Mouse (Mus musculus): ENCODE measurements at regions not wholly inside any gene's neighbourhood (a gene's known extent, or its start where the extent isn't known, plus 50 kb on each side); places are given as distances from the start of the nearest gene placed in this dataset.

DNA sequence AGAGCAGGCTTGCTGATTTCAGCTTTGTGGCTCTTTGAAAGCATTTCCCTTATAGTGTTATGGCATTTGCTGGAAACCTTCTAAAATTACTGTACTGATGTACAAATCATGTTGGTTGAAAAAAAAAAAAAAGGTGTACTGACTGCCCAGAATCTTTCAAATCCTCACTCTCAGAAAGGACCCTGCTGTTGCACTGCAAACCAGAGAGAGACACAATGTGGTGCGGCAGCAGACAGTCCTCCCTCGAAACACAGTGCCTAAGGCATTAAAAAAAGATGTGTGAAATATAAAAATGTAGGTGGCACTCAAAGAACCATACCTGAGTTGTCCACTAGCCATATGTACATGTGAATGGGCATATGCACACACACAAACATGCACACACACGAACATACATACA lies 128.3 kb downstream of the Actr3 start:
- H3K4me3 ChIP-seq (ENCODE audit: low read depth, low read length) = no peak overlapping the region
- no peak overlapping the region for H3K4me2 ChIP-seq (ENCODE audit: low read depth, low read length)
- ATAC-seq (ENCODE audit: low read depth) = no peak
- WGBS (ENCODE audit: insufficient replicate concordance) = 63% methylated on average over 3 of the region's 3 CpGs
- H3K27ac ChIP-seq (ENCODE audit: low read length) = no peak overlapping the region
- no peaks in the 10 kb centered on the region for H3K4me1 ChIP-seq (ENCODE audit: control insufficient read depth, low read depth, low read length)
- no peaks in the 10 kb centered on the region for H3K9me3 ChIP-seq (replicated peaks; ENCODE audit: control insufficient read depth, low read length)
- H3K9ac ChIP-seq (ENCODE audit: low read depth, low read length) = no peak overlapping the region
- H3K27me3 ChIP-seq (ENCODE audit: control insufficient read depth, insufficient read depth, low read depth, low read length) = no peaks in the 10 kb centered on the region
- H3K36me3 ChIP-seq (ENCODE audit: control insufficient read depth, insufficient read depth) = no peaks in the 10 kb centered on the region

DNA sequence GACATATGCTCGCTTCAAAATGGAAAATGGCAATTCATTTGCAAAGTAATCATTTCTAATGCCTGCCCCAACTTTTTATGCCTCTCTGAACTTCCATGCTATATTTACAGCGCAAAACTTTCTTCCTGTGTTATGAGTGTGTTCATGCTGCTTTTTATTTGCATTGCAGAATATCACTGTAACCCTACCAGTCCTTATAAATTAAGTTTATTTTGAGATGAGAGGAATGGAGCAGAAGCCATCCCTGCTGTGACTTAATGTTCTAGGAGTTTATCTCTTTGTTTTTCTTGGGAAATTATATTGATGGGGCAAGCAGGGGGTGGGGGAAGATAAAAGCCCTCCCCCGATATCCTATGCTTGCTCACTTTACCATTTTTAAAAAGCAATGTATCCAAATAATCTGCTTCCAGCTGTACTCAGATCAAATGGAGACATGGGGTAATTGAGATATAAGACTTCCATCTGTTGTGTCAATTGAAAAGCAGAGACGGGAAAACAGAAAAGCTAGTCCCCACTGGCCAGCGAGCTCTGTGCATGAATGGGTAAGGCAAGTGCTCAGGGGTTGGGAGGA lies 136.9 kb downstream of the Actr3 start:
- H3K4me3 ChIP-seq (ENCODE audit: low read depth, low read length) = no peak overlapping the region
- no peak overlapping the region for H3K9ac ChIP-seq (ENCODE audit: low read depth, low read length)
- no peaks in the 10 kb centered on the region for H3K36me3 ChIP-seq (ENCODE audit: control insufficient read depth, insufficient read depth)
- no peak overlapping the region for H3K4me2 ChIP-seq (ENCODE audit: low read depth, low read length)
- WGBS (ENCODE audit: insufficient replicate concordance) = 66% methylated on average over 5 of the region's 5 CpGs
- no peak for ATAC-seq (ENCODE audit: low read depth)
- H3K27ac ChIP-seq (ENCODE audit: low read length) = no peak overlapping the region
- no peaks in the 10 kb centered on the region for H3K27me3 ChIP-seq (ENCODE audit: control insufficient read depth, insufficient read depth, low read depth, low read length)
- no peaks in the 10 kb centered on the region for H3K4me1 ChIP-seq (ENCODE audit: control insufficient read depth, low read depth, low read length)
- no peaks in the 10 kb centered on the region for H3K9me3 ChIP-seq (replicated peaks; ENCODE audit: control insufficient read depth, low read length)

DNA sequence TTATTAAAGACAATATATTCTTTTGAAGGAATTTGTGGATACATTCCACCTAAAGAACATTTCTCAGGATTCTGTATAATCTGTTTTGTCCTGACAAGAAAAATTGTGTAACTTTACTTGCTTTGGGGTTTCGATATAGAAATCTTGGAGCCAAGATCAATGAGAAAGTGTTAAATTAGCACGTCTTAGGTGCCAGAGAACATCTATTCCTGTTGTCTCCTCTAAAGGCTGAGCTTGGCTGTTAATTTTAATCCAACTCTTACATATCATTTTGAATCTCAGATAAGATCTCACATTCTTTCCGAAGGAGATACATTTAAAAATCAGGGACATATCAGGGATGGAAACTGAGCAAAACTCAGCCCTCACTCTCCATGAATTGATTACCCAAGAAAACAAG lies 139.9 kb downstream of the Actr3 start:
- Histone ChIP-seq H3K9me3 (replicated peaks; ENCODE audit: control insufficient read depth, low read length) (no peaks in the 10 kb centered on the region), H3K4me3 (ENCODE audit: low read depth, low read length) (no peak overlapping the region), H3K27ac (ENCODE audit: low read length) (no peak overlapping the region), H3K36me3 (ENCODE audit: control insufficient read depth, insufficient read depth) (no peaks in the 10 kb centered on the region), H3K9ac (ENCODE audit: low read depth, low read length) (no peak overlapping the region), H3K4me2 (ENCODE audit: low read depth, low read length) (no peak overlapping the region), H3K4me1 (ENCODE audit: control insufficient read depth, low read depth, low read length) (no peaks in the 10 kb centered on the region), H3K27me3 (ENCODE audit: control insufficient read depth, insufficient read depth, low read depth, low read length) (no peaks in the 10 kb centered on the region)
- WGBS (ENCODE audit: insufficient replicate concordance) = 68% methylated on average over 3 of the region's 3 CpGs
- no peak for ATAC-seq (ENCODE audit: low read depth)

DNA sequence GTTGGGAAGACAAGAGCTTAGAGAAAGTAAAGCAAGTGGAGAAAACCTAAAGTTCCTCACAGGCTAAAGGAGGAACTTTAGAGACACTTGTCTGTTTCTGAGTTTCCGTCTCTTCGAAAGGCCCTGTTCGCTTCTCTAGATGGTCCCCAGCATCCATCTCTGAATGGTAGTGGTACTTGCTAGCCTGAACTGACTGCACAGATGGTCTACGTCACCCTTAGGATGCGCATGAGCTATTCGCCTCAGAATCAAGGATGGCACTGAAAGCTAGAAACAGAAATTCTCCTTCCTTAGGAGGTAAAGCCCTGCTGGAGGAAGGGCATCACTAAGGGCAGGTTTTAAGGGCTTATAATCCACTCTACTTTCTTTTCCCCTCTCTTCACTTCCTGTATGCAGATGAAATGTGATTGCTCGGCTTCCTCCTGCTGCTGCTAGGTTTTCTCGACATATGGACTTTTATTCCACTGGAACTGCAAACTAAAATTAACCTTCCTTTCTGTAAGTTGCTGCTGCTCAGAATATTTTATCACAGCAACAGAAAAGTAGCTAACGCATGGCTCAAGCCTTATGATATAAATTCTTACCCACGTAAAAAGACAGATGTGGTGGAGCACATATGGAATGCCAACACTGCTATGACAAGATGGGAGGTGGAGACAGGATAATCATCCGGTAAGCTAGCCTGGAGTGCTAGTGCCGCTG lies 145.1 kb downstream of the Actr3 start:
- Histone ChIP-seq H3K27me3 (ENCODE audit: control insufficient read depth, insufficient read depth, low read depth, low read length) (no peaks in the 10 kb centered on the region), H3K36me3 (ENCODE audit: control insufficient read depth, insufficient read depth) (no peaks in the 10 kb centered on the region), H3K4me3 (ENCODE audit: low read depth, low read length) (no peak overlapping the region), H3K9ac (ENCODE audit: low read depth, low read length) (no peak overlapping the region), H3K9me3 (replicated peaks; ENCODE audit: control insufficient read depth, low read length) (no peaks in the 10 kb centered on the region), H3K4me2 (ENCODE audit: low read depth, low read length) (no peak overlapping the region), H3K27ac (ENCODE audit: low read length) (no peak overlapping the region), H3K4me1 (ENCODE audit: control insufficient read depth, low read depth, low read length) (no peaks in the 10 kb centered on the region)
- no peak for ATAC-seq (ENCODE audit: low read depth)
- WGBS (ENCODE audit: insufficient replicate concordance) = 65% methylated on average over 12 of the region's 12 CpGs

DNA sequence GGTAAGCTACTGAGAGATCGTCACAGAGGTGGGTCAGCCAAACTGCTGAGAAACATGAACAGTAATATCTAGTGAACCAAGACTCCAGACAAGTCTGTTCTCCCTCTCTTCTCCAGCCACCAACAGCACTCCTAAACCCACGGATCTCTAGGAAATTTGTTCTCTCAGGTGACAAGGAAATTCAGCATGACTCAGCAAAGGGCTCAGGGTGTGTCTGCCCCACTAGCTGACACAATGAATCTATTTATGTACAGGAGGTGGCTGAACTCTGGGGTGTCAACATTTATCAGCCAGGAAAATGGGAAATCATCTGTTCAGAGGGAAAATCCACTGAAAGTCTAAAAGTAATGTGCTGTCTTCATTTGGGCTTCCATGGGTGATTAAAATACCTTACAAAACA lies 149.2 kb downstream of the Actr3 start:
- Histone ChIP-seq H3K4me2 (ENCODE audit: low read depth, low read length) (no peak overlapping the region), H3K9ac (ENCODE audit: low read depth, low read length) (no peak overlapping the region), H3K4me3 (ENCODE audit: low read depth, low read length) (no peak overlapping the region), H3K27me3 (ENCODE audit: control insufficient read depth, insufficient read depth, low read depth, low read length) (no peaks in the 10 kb centered on the region), H3K27ac (ENCODE audit: low read length) (no peak overlapping the region), H3K36me3 (ENCODE audit: control insufficient read depth, insufficient read depth) (no peaks in the 10 kb centered on the region), H3K4me1 (ENCODE audit: control insufficient read depth, low read depth, low read length) (no peaks in the 10 kb centered on the region), H3K9me3 (replicated peaks; ENCODE audit: control insufficient read depth, low read length) (no peaks in the 10 kb centered on the region)
- ATAC-seq (ENCODE audit: low read depth) = no peak
- WGBS (ENCODE audit: insufficient replicate concordance) = 26% methylated on average over 2 of the region's 2 CpGs

DNA sequence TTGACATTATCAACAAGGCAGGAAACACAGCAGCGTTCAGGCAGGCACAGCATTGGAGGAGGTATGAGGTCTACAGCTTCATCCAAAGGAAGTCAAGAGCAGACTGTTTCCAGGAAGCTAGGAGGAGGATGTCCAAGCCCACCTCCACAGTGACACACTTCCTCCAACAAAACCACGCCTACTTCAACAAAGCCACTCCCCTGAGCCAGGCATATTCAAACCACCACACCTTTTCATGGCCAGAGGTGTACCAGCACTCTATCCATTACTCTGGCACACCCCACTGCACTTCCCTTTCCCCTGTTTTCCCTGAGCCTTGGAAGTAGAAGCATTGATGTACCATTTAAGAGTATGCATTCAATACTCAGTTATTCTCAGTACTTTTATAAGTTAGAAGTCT lies 150.8 kb downstream of the Actr3 start:
- WGBS (ENCODE audit: insufficient replicate concordance) = 43% methylated on average over 2 of the region's 2 CpGs
- Histone ChIP-seq H3K4me1 (ENCODE audit: control insufficient read depth, low read depth, low read length) (no peaks in the 10 kb centered on the region), H3K36me3 (ENCODE audit: control insufficient read depth, insufficient read depth) (no peaks in the 10 kb centered on the region), H3K4me3 (ENCODE audit: low read depth, low read length) (no peak overlapping the region), H3K27ac (ENCODE audit: low read length) (no peak overlapping the region), H3K9ac (ENCODE audit: low read depth, low read length) (no peak overlapping the region), H3K9me3 (replicated peaks; ENCODE audit: control insufficient read depth, low read length) (no peaks in the 10 kb centered on the region), H3K4me2 (ENCODE audit: low read depth, low read length) (no peak overlapping the region), H3K27me3 (ENCODE audit: control insufficient read depth, insufficient read depth, low read depth, low read length) (no peaks in the 10 kb centered on the region)
- ATAC-seq (ENCODE audit: low read depth) = no peak

DNA sequence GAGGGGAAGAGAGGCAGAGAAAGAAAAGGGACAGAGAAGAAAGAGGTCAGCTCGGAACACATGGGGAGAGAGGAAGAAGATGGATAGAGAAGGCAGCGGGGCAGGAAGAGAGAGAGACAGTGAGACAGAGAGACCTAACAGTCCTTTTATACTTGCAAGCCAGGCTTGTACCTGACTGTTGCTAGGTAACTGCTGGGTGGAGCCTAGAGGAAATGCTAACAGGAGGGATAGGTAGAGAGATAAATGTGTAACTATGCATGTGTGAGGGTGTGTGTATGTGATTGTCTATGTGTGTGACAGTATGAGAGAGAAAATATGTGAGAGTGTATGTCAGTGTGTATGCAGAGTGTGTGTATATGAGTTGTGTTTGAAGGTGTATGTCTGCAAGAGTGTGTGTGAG lies 161.8 kb downstream of the Actr3 start:
- no peaks in the 10 kb centered on the region for H3K27me3 ChIP-seq (ENCODE audit: control insufficient read depth, insufficient read depth, low read depth, low read length)
- H3K4me3 ChIP-seq (ENCODE audit: low read depth, low read length) = no peak overlapping the region
- no peaks in the 10 kb centered on the region for H3K4me1 ChIP-seq (ENCODE audit: control insufficient read depth, low read depth, low read length)
- ATAC-seq (ENCODE audit: low read depth) = no peak
- no peak overlapping the region for H3K4me2 ChIP-seq (ENCODE audit: low read depth, low read length)
- H3K9ac ChIP-seq (ENCODE audit: low read depth, low read length) = no peak overlapping the region
- H3K9me3 ChIP-seq (replicated peaks; ENCODE audit: control insufficient read depth, low read length) = no peaks in the 10 kb centered on the region
- no peak overlapping the region for H3K27ac ChIP-seq (ENCODE audit: low read length)
- no peaks in the 10 kb centered on the region for H3K36me3 ChIP-seq (ENCODE audit: control insufficient read depth, insufficient read depth)
- WGBS (ENCODE audit: insufficient replicate concordance) = 44% methylated on average over 2 of the region's 2 CpGs

DNA sequence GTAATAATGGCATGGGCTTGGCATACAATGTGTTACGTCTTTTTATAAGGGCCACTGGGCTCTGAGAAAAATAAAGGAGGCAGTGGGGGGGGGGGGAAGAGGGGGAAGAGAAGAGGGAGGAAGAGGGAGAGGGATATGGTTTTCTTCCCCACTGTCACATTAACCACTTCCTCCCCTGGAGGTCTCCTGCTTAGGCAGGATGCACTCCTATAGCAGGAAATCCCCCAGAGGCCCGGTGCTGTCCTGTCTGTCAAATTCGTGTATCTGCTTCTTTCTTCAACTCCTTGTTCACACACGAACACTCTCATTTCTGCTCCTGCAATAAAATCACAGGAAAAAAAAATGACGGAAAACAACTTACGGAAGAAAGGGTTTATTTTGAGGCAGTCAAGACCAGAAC lies 171.8 kb downstream of the Actr3 start:
- no peaks in the 10 kb centered on the region for H3K4me1 ChIP-seq (ENCODE audit: control insufficient read depth, low read depth, low read length)
- 22% methylated on average over 6 of the region's 6 CpGs for WGBS (ENCODE audit: insufficient replicate concordance)
- H3K4me3 ChIP-seq (ENCODE audit: low read depth, low read length) = no peak overlapping the region
- no peak overlapping the region for H3K4me2 ChIP-seq (ENCODE audit: low read depth, low read length)
- no peak for ATAC-seq (ENCODE audit: low read depth)
- no peaks in the 10 kb centered on the region for H3K9me3 ChIP-seq (replicated peaks; ENCODE audit: control insufficient read depth, low read length)
- H3K27me3 ChIP-seq (ENCODE audit: control insufficient read depth, insufficient read depth, low read depth, low read length) = no peaks in the 10 kb centered on the region
- H3K27ac ChIP-seq (ENCODE audit: low read length) = no peak overlapping the region
- no peaks in the 10 kb centered on the region for H3K36me3 ChIP-seq (ENCODE audit: control insufficient read depth, insufficient read depth)
- H3K9ac ChIP-seq (ENCODE audit: low read depth, low read length) = no peak overlapping the region

DNA sequence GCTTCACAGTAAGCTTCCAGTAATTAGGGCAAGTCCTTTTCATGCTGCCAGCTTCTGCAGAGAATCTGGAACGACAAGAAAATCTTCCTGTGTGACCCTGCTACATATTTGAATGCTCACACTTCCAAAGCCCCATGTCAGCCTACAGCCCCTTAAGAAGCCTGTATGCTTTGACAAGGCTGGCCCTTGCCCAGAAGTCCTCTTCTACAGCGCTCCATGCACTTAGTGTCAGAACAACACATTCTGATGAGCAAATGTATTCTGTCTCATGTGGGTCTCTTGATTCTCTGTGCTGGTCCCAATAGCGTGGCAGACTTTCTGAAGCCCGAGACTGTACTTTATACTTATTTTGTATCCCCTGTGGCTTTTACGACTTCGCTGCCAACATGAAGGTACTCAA lies 172.5 kb downstream of the Actr3 start:
- ATAC-seq (ENCODE audit: low read depth) = no peak
- no peaks in the 10 kb centered on the region for H3K9me3 ChIP-seq (replicated peaks; ENCODE audit: control insufficient read depth, low read length)
- no peak overlapping the region for H3K4me3 ChIP-seq (ENCODE audit: low read depth, low read length)
- no peak overlapping the region for H3K4me2 ChIP-seq (ENCODE audit: low read depth, low read length)
- no peaks in the 10 kb centered on the region for H3K4me1 ChIP-seq (ENCODE audit: control insufficient read depth, low read depth, low read length)
- H3K36me3 ChIP-seq (ENCODE audit: control insufficient read depth, insufficient read depth) = no peaks in the 10 kb centered on the region
- H3K9ac ChIP-seq (ENCODE audit: low read depth, low read length) = no peak overlapping the region
- H3K27ac ChIP-seq (ENCODE audit: low read length) = no peak overlapping the region
- 61% methylated on average over 6 of the region's 6 CpGs for WGBS (ENCODE audit: insufficient replicate concordance)
- H3K27me3 ChIP-seq (ENCODE audit: control insufficient read depth, insufficient read depth, low read depth, low read length) = no peaks in the 10 kb centered on the region

All from liver, embryonic 16.5 days (tissue).